Mouse (Mus musculus): ENCODE data around the gene Ly86. TPM values are rescaled to one million over a fixed set of nuclear protein-coding genes. Genes with fewer than 3 reads are reported as not detected.

Gene Ly86
- 0.83 and 1.7 TPM in 2 replicates for polyA plus RNA-seq (2012; rRNA removed; ENCODE audit: low replicate concordance)

GRCm38 (mm10) chr13:37344909-37345772, at the start of gene Ly86:
Gene Ly86, plus strand, starts transcription at chr13:37345208.

